Comparison of ENCODE assay signal across 8 mouse cellular contexts in the genomic region with DNA sequence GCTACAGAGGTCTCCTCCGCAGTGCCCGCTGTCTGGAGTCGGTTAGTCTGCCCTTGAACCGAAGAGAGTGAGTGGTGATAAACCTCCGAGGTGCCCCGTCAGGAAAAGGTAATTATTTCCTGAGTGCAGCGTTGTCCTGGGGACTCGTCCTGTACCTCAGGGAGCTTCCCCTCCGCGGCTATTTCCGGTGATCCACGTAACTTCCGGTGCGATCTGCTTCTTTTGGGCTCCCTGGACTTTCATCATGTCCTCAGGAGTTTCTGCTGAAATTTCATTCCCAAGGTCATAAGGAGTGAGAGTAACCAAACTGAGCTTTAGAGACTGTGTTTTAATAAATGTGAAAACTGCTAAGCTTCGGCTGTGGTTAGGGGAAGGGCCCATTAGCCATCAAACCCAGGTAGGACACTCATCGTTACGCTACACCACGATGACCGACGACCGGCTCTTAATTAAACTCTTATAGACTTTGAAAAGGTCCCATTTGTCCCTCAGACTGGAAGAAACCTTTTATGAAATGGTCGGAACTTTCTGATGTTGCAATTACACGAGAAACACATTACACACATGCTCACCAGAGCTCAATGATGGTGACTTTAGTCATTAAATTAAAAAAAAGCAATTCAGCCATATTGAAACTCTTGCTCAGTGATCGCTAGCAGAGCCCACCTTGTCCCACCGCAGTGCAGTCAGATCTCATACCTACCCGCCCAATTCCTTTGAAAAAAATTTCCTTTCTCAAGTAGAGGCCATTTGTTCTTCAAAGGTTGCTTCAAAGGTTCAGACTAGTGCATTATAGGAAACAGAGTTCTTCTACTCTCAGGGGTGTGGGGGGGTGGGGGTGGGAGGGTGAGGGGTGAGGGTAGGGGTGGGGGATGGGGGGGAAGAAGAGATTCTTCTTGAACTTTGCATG.
A peak's percentile ranks its signal among the peaks of the same experiment; 100 is the strongest.
DNase-seq lines count a peak whose midpoint lies in the region; ATAC-seq and TF ChIP-seq lines count a peak whose summit lies in the region.
"Had no signal": no experiment of that assay in that cellular context is flagged by ENCODE, and none has a peak within 500 bp of the region (broad histone marks: within the 10 kb centered on the region; RNA-seq: fewer than 3 reads in every experiment).

No protein-coding gene starts in this region.

- H3K27ac ChIP-seq in liver, embryonic 11.5 days (ENCODE audit: low read depth, low read length) = no peak overlapping the region
- H3K27ac ChIP-seq in small intestine, adult 2 months (ENCODE audit: insufficient read depth, low read depth, low read length) = peak overlapping the region; percentile 17
- H3K27ac ChIP-seq: limb, embryonic 15.5 days had no signal

- no peaks in the 10 kb centered on the region for H3K9me3 ChIP-seq in liver, embryonic 11.5 days (ENCODE audit: control insufficient read depth, low read length)
- H3K9me3 ChIP-seq: limb, embryonic 15.5 days had no signal

- no peaks in the 10 kb centered on the region for H3K36me3 ChIP-seq in liver, embryonic 11.5 days (ENCODE audit: control insufficient read depth, insufficient read depth, low read length)
- no peaks in the 10 kb centered on the region for H3K36me3 ChIP-seq in small intestine, adult 2 months (ENCODE audit: control insufficient read depth, insufficient read depth, low read length)
- H3K36me3 ChIP-seq: limb, embryonic 15.5 days had no signal

- TF ChIP-seq CTCF in small intestine, adult 2 months (IDR thresholded peaks at IDR 0.05; ENCODE audit: extremely low read depth, insufficient read length, insufficient replicate concordance, low read depth, low read length) = no peak

- no peaks in the 10 kb centered on the region for H3K4me1 ChIP-seq in liver, embryonic 11.5 days (replicated peaks; ENCODE audit: control insufficient read depth, insufficient read depth, low read length)
- no peaks in the 10 kb centered on the region for H3K4me1 ChIP-seq in small intestine, adult 2 months (ENCODE audit: control insufficient read depth, insufficient read depth, insufficient read length, low read length)

- H3K4me3 ChIP-seq in liver, embryonic 11.5 days (ENCODE audit: low read depth, low read length) = no peak overlapping the region
- H3K4me3 ChIP-seq in small intestine, adult 2 months (ENCODE audit: low read depth, low read length) = peak overlapping the region; percentile 34; the same call in 1 of the 2 replicates
- H3K4me3 ChIP-seq: limb, embryonic 15.5 days had no signal

- H3K9ac ChIP-seq in liver, embryonic 11.5 days (ENCODE audit: low read depth, low read length) = no peak overlapping the region
- H3K9ac ChIP-seq: limb, embryonic 15.5 days had no signal

- no peak for ATAC-seq in liver, embryonic 11.5 days (replicated peaks; ENCODE audit: low FRiP score)

- peak; percentile 85 for DNase-seq in CD4-positive helper T cell, adult 2 months (ENCODE audit: low read depth, low spot score)
- peak; percentile 54 to 64 for DNase-seq in CD8-positive naive resting alpha-beta T cell, adult 2 months (ENCODE audit: low read depth in 2 of 2, low spot score in 2 of 2)
- no peak for DNase-seq in liver, embryonic 11.5 days (ENCODE audit: low spot score)
- DNase-seq in right cerebral cortex, postnatal 10 days (ENCODE audit: low spot score in 2 of 2) = no peak
- DNase-seq in left cerebral cortex, postnatal 36 days (ENCODE audit: low spot score in 2 of 2) = no peak
- no peak for DNase-seq in layer of hippocampus, postnatal 36 days

- WGBS in liver, embryonic 11.5 days = 56% methylated on average over 26 of the region's 26 CpGs
- 71% methylated on average over 26 of the region's 26 CpGs for WGBS in small intestine, adult 2 months

- no peak for TF ChIP-seq POLR2A in small intestine, adult 2 months (IDR thresholded peaks at IDR 0.05; ENCODE audit: low read depth, low read length)

- intact Hi-C loops in left cerebral cortex, postnatal 36 days (cut with DNase I) = no loop called here

- no peaks in the 10 kb centered on the region for H3K27me3 ChIP-seq in liver, embryonic 11.5 days (replicated peaks; ENCODE audit: control insufficient read depth, insufficient read depth, low read length)
- H3K27me3 ChIP-seq in small intestine, adult 2 months (ENCODE audit: control insufficient read depth, insufficient read depth, low read length) = no peaks in the 10 kb centered on the region
- H3K27me3 ChIP-seq: limb, embryonic 15.5 days had no signal

- H3K4me2 ChIP-seq in liver, embryonic 11.5 days = peak overlapping the region; percentile 45
- H3K4me2 ChIP-seq: limb, embryonic 15.5 days had no signal

Comparison
In these comparisons a context has a peak if more than half of its experiments do, and no peak if none do; other contexts are left out.
1. DNase-seq: peak in CD4-positive helper T cell, adult 2 months (single experiment) and CD8-positive naive resting alpha-beta T cell, adult 2 months (2 of 2); none in liver, embryonic 11.5 days (single experiment), right cerebral cortex, postnatal 10 days (0 of 2), left cerebral cortex, postnatal 36 days (0 of 2) and layer of hippocampus, postnatal 36 days (0 of 2).